Mouse (Mus musculus) embryo, embryonic 10 days (tissue): ENCODE measurements around the gene H2al1n.
"Not testable (repeated sequence)": the region's sequence is repeated elsewhere in the genome, so short reads cannot be mapped to it uniquely, and the experiment has no call there.

Source experiments
- DNase-seq: peaks from one replicate; pipeline ENCODE4 v3.0.0-alpha.2; 2015; ENCODE audit warnings: low spot score

H2al1n gene

GRCm38 (mm10) chrX:14210848-14211247 lies at the start of gene H2al1n:
TSS of gene H2al1n (plus strand) at chrX:14211148.
- DNase-seq: not testable (repeated sequence)

GRCm38 (mm10) chrX:14199284-14199683 lies 11.7 kb upstream of the H2al1n start:
- DNase-seq: no peak

DNA sequence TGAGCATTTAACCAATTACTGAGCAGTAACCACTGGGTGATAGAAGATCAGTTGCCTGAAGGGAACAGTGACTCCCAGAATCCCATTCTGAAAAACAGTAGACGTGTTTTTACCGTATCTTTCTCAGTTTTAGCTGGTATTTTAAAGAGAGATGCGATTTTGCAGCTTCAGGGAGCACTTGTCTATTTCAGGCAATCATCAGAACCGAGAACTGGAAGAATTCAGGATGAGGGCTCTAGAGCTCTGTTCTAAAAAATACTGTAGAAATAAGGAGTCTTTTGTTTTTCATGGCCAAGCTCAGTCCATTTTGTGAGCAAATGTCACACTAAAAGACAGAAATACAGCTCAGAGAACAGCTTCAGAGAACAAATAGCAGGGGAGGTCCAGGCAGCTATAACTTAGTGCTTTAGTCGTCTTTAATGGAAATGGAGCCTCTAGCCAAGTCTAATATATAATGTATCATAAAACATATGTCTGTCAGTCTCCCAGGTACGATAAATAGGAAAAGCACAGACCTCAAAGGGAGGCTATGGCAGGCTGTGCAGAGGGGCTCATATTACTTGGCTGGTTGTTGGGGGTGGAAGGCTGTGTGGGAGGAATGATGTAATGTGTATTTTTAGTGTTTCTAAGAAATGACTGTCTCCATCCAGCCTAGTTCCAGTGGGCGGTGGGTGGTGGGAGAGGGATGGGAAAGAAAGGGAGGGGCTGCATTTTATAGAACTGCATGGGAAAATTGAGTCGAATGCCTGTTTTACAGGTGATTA lies 4.7 kb upstream of the H2al1n start:
- peak; percentile 3 for DNase-seq

GRCm38 (mm10) chrX:14229218-14229617 lies 18.3 kb downstream of the H2al1n start:
- no peak for DNase-seq

GRCm38 (mm10) chrX:14259597-14260239 lies 48.8 kb downstream of the H2al1n start:
- DNase-seq: no peak
